Mouse (Mus musculus) kidney, embryonic 15.5 days (tissue): ENCODE data around the gene Tmem116. TPM values are rescaled to one million over a fixed set of nuclear protein-coding genes. Genes with fewer than 3 reads are reported as not detected.
"Not testable (repeated sequence)": the region's sequence is repeated elsewhere in the genome, so short reads cannot be mapped to it uniquely, and the experiment has no call there.

Experiments used
- ATAC-seq: fragments of 200-750 bp; cut with Nextera tagmentation; replicated peaks from 2 replicates; pipeline ENCODE4 v1.8.0; 2017; ENCODE audit warnings: moderate TSS enrichment; ENCODE audit not compliant: low FRiP score
- H3K27ac ChIP-seq: fragments of 300-500 bp; sonication (generic); 2 replicates; pipeline ENCODE4 v1.5.1; 2015; ENCODE audit warnings: mild to moderate bottlenecking, inconsistent platforms
- H3K27me3 ChIP-seq: fragments of 300-500 bp; sonication (generic); 2 replicates; pipeline ENCODE4 v1.6.1; 2015; ENCODE audit warnings: inconsistent platforms
- H3K36me3 ChIP-seq: fragments of 300-500 bp; sonication (generic); 2 replicates; pipeline ENCODE4 v1.6.1; 2015; ENCODE audit warnings: inconsistent platforms
- H3K4me1 ChIP-seq: fragments of 300-500 bp; sonication (generic); 2 replicates; pipeline ENCODE4 v1.6.1; 2015; ENCODE audit warnings: inconsistent platforms
- H3K4me2 ChIP-seq: fragments of 300-500 bp; sonication (generic); 2 replicates; pipeline ENCODE4 v1.6.1; 2015; ENCODE audit warnings: moderate library complexity, mild to moderate bottlenecking, inconsistent platforms
- H3K4me3 ChIP-seq: fragments of 300-500 bp; sonication (generic); replicated peaks from 2 replicates; pipeline ENCODE4 v1.5.1; 2015; ENCODE audit warnings: mild to moderate bottlenecking, inconsistent platforms
- H3K9ac ChIP-seq: fragments of 300-500 bp; sonication (generic); 2 replicates; pipeline ENCODE4 v1.6.1; 2015; ENCODE audit warnings: mild to moderate bottlenecking, inconsistent platforms
- H3K9me3 ChIP-seq: fragments of 300-500 bp; sonication (generic); replicated peaks from 2 replicates; pipeline ENCODE4 v1.6.1; 2016; ENCODE audit warnings: inconsistent platforms
- WGBS: fragments of 180-500 bp; shearing (Covaris S2); methylation state at CpG from one replicate; pipeline ENCODE4 v1.1.7; 2015; ENCODE audit warnings: mixed read lengths; 5-methylcytosine and 5-hydroxymethylcytosine counted together
- polyA plus RNA-seq: library from polyadenylated mRNA; unstranded; fragments of >200 nt; fragmentation: Nextera tagmentation; extraction: Ambion mirVana; gene quantifications from 2 replicates; pipeline ENCODE4 v1.2.1, GENCODE M21; 2015

The Tmem116 gene
- polyA plus RNA-seq, 1 experiment from 2014 or later = 6.7 TPM

GRCm38 (mm10) chr5:121518983-121519382 is 67.3 kb downstream of the Tmem116 start:
- ATAC-seq = no peak
- no peaks in the 10 kb centered on the region for H3K27me3 ChIP-seq
- H3K27ac ChIP-seq = no peak overlapping the region
- whole genome bisulfite sequencing = 89% methylated on average over 9 of the region's 9 CpGs
- H3K4me3 ChIP-seq = no peak overlapping the region
- no peak overlapping the region for H3K9ac ChIP-seq
- peaks cover 50% of the 10 kb centered on the region for H3K36me3 ChIP-seq
- H3K4me2 ChIP-seq = no peak overlapping the region
- no peaks in the 10 kb centered on the region for H3K4me1 ChIP-seq
- H3K9me3 ChIP-seq = no peaks in the 10 kb centered on the region

- not testable (repeated sequence) for H3K4me2 ChIP-seq, H3K4me1 ChIP-seq, H3K4me3 ChIP-seq, H3K27me3 ChIP-seq, H3K9me3 ChIP-seq, ATAC-seq, H3K9ac ChIP-seq, H3K27ac ChIP-seq
- 90% methylated on average over 11 of the region's 17 CpGs for WGBS
- peaks cover 58% of the 10 kb centered on the region for H3K36me3 ChIP-seq
Observed at GRCm38 (mm10) chr5:121519758-121520157, 68.1 kb downstream of the Tmem116 start.

- no peak overlapping the region for H3K4me3 ChIP-seq
- H3K4me1 ChIP-seq = no peaks in the 10 kb centered on the region
- 84% methylated on average over 14 of the region's 14 CpGs for WGBS
- H3K36me3 ChIP-seq = peaks cover 90% of the 10 kb centered on the region
- ATAC-seq = no peak
- no peaks in the 10 kb centered on the region for H3K9me3 ChIP-seq
- H3K27me3 ChIP-seq = no peaks in the 10 kb centered on the region
- no peak overlapping the region for H3K4me2 ChIP-seq
- no peak overlapping the region for H3K9ac ChIP-seq
- no peak overlapping the region for H3K27ac ChIP-seq
Observed at GRCm38 (mm10) chr5:121525774-121526450, 74.2 kb downstream of the Tmem116 start.

DNA sequence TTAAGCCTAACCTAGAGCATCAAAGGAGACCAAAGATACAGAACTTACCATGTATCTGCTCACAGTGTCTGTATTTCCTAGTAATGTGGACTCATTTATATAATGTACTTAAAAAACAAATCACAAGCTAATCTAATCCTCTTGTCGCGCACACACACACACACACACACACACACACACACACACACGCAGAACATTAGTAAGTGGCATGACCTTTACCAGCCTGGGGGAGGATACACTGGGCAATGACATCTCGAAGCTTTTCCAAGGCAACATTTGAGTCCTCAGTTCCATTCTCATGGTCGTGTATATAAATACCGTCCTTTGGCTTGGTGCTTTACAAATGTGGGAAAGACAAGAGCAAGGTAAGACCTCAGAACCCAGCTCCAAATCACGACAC is 74.8 kb downstream of the Tmem116 start:
- Histone ChIP-seq H3K9ac (no peak overlapping the region), H3K4me1 (no peaks in the 10 kb centered on the region), H3K4me2 (no peak overlapping the region), H3K27me3 (no peaks in the 10 kb centered on the region), H3K27ac (no peak overlapping the region), H3K9me3 (no peaks in the 10 kb centered on the region), H3K4me3 (no peak overlapping the region), H3K36me3 (peaks cover 90% of the 10 kb centered on the region)
- ATAC-seq = no peak
- WGBS = 85% methylated on average over 7 of the region's 7 CpGs

DNA sequence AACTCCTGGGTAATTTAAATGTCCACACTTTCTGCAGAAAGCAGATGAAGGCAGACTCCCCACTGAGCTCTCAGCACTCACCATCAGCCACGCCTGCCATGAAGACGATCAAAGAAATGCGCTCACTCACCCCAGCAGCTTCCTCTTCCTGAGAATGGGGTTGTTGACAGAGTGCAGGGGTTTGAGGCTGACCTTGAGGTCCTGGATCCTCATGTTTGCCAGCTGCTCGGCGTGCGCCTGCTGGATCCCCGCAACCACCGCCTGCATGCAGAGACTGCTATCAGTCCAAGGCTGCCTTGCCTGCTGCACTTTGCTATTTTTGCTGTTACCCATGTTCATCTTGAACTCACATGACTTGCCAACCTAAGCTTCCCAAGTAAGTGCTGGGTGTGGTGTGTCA is 75.3 kb downstream of the Tmem116 start:
- no peak for ATAC-seq
- no peak overlapping the region for H3K4me3 ChIP-seq
- H3K27ac ChIP-seq = no peak overlapping the region
- WGBS = 92% methylated on average over 8 of the region's 8 CpGs
- peaks cover 90% of the 10 kb centered on the region for H3K36me3 ChIP-seq
- H3K4me1 ChIP-seq = no peaks in the 10 kb centered on the region
- no peak overlapping the region for H3K9ac ChIP-seq
- H3K9me3 ChIP-seq = no peaks in the 10 kb centered on the region
- no peaks in the 10 kb centered on the region for H3K27me3 ChIP-seq
- H3K4me2 ChIP-seq = no peak overlapping the region

DNA sequence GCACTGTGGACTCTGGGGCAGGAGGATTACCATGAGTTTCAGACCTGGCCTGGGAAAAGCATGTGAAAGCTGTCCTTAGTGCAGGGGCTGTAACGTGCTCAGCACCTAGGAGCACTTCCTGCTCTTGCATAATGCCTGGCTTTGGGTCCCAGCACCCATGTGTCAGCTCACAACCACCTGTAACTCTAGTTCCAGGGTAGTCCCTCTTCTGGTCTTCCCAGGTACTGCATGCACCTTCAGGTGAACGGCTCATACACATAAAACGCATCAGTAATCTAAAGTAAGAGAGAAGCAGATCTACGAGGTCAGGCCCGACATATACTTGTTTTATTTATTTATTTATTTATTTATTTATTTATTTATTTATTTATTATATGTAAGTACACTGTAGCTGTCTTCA is 82.8 kb downstream of the Tmem116 start:
- 92% methylated on average over 5 of the region's 5 CpGs for WGBS
- Histone ChIP-seq H3K27me3 (no peaks in the 10 kb centered on the region), H3K4me1 (no peaks in the 10 kb centered on the region), H3K27ac (no peak overlapping the region), H3K4me3 (no peak overlapping the region), H3K9me3 (no peaks in the 10 kb centered on the region), H3K36me3 (peaks cover 86% of the 10 kb centered on the region), H3K9ac (no peak overlapping the region), H3K4me2 (no peak overlapping the region)
- ATAC-seq = no peak

- no peaks in the 10 kb centered on the region for H3K27me3 ChIP-seq
- no peak overlapping the region for H3K27ac ChIP-seq
- no peaks in the 10 kb centered on the region for H3K4me1 ChIP-seq
- H3K4me3 ChIP-seq = no peak overlapping the region
- H3K9ac ChIP-seq = no peak overlapping the region
- H3K4me2 ChIP-seq = no peak overlapping the region
- no peak for ATAC-seq
- H3K9me3 ChIP-seq = no peaks in the 10 kb centered on the region
- H3K36me3 ChIP-seq = peaks cover 82% of the 10 kb centered on the region
- 86% methylated on average over 3 of the region's 3 CpGs for WGBS
Observed at GRCm38 (mm10) chr5:121535116-121535515, 83.4 kb downstream of the Tmem116 start.

GRCm38 (mm10) chr5:121536921-121537555 is 85.3 kb downstream of the Tmem116 start:
- H3K9ac ChIP-seq = no peak overlapping the region
- no peak overlapping the region for H3K4me3 ChIP-seq
- ATAC-seq = no peak
- no peaks in the 10 kb centered on the region for H3K4me1 ChIP-seq
- H3K9me3 ChIP-seq = no peaks in the 10 kb centered on the region
- H3K4me2 ChIP-seq = no peak overlapping the region
- peaks cover 64% of the 10 kb centered on the region for H3K36me3 ChIP-seq
- H3K27ac ChIP-seq = no peak overlapping the region
- WGBS = 73% methylated on average over 7 of the region's 7 CpGs
- H3K27me3 ChIP-seq = no peaks in the 10 kb centered on the region

DNA sequence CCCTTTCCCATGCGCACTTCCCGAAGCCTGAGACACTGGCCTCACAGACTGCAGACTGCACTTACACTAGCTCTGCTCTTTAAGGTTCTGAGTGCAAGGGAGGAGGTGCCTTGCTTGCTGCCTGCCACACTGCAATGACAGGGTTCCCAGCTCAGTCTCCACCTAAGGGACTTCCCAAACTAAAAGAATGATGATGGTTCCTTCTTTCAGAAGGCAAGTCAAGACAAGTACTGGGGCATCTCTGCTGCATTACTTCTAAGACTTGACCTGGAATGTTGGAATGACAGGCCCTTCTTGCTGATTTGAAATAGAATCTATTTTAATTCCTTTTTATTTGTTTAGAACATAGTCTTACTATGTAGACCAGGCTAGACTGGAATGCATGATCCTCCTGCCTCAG is 85.9 kb downstream of the Tmem116 start:
- H3K4me1 ChIP-seq = peaks cover 3% of the 10 kb centered on the region; the same call in 1 of the 2 replicates
- no peak overlapping the region for H3K9ac ChIP-seq
- no peak overlapping the region for H3K4me2 ChIP-seq
- no peaks in the 10 kb centered on the region for H3K9me3 ChIP-seq
- peaks cover 58% of the 10 kb centered on the region for H3K36me3 ChIP-seq
- H3K27ac ChIP-seq = no peak overlapping the region
- no peak overlapping the region for H3K4me3 ChIP-seq
- H3K27me3 ChIP-seq = no peaks in the 10 kb centered on the region
- ATAC-seq = no peak
- WGBS = 86% methylated on average over 2 of the region's 2 CpGs

DNA sequence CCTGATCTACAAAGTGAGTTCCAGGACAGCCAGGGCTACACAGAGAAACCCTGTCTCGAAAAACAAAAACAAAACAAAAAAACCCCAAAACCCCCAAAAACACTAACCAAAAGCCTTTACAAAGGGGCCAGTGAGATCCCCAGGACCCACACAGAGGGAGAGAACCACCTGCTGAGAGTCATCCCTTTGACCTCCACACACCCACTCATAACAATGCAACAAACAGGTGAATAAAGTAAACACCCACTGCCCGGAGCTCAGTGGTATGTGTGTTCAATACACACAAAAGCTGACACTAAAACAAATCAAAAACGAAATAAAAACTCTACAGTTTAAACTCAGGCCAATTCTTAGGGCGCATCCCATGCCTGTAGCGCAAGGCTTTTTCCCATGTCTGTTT is 88.4 kb downstream of the Tmem116 start:
- no peak overlapping the region for H3K9ac ChIP-seq
- no peak overlapping the region for H3K4me2 ChIP-seq
- WGBS = 93% methylated on average over 5 of the region's 5 CpGs
- ATAC-seq = no peak
- peaks cover 22% of the 10 kb centered on the region for H3K4me1 ChIP-seq
- no peaks in the 10 kb centered on the region for H3K27me3 ChIP-seq
- no peak overlapping the region for H3K27ac ChIP-seq
- H3K9me3 ChIP-seq = no peaks in the 10 kb centered on the region
- H3K36me3 ChIP-seq = peaks cover 35% of the 10 kb centered on the region
- H3K4me3 ChIP-seq = no peak overlapping the region

DNA sequence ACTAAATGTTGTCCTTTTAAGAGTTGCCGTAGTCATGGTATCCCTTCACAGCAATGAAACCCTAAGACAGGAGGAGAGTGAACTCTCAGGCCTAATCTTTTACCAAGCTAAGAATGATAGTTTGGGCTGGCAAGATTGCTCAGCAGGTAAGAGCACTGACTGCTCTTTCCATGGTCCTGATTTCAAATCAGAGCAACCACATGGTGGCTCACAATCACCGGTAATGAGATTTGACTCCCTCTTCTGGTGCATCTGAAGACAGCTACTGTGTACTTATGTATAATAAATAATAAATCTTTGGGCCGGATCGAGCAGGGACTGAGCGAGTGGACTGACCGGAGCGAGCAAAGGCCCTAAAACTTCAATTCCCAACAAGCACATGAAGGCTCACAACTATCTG is 89.5 kb downstream of the Tmem116 start:
- Histone ChIP-seq H3K27me3 (no peaks in the 10 kb centered on the region), H3K9ac (no peak overlapping the region), H3K4me3 (no peak overlapping the region), H3K36me3 (peaks cover 24% of the 10 kb centered on the region), H3K27ac (no peak overlapping the region), H3K4me2 (no peak overlapping the region), H3K9me3 (no peaks in the 10 kb centered on the region), H3K4me1 (peaks cover 23% of the 10 kb centered on the region)
- 79% methylated on average over 7 of the region's 7 CpGs for WGBS
- ATAC-seq = no peak

DNA sequence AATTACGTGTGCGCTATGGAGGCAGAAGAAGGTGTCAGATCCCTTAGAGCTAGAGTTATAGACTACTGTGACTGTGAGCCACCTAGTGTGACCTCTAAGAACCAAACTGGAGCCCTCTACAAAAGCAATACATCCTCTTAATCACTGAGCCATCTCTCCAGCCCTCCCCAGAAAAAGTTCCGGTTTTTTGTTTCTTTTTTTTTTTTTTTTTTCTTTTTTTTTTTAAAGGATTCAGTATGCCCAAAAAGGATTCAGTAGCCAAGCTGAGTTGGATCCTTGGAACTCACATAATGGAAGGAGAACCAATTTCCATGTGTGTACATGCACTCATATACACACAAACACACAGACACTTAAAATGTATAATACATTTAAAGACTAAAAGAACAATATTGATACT is 91.7 kb downstream of the Tmem116 start:
- no peak overlapping the region for H3K9ac ChIP-seq
- 69% methylated on average over 3 of the region's 3 CpGs for WGBS

More for the DNA sequence above, 91.7 kb downstream of the Tmem116 start:
- Histone ChIP-seq H3K27ac (no peak overlapping the region), H3K9me3 (no peaks in the 10 kb centered on the region), H3K4me3 (no peak overlapping the region), H3K4me1 (peaks cover 29% of the 10 kb centered on the region), H3K4me2 (no peak overlapping the region), H3K27me3 (no peaks in the 10 kb centered on the region), H3K36me3 (peaks cover 7% of the 10 kb centered on the region)
- no peak for ATAC-seq
